Mouse (Mus musculus) heart, postnatal 0 days (tissue): ENCODE measurements at regions not wholly inside any gene's neighbourhood (a gene's known extent, or its start where the extent isn't known, plus 50 kb on each side); places are given as distances from the start of the nearest gene placed in this dataset.

Experiments
- ATAC-seq: fragments of 200-750 bp; cut with Nextera tagmentation; 2 replicates; pipeline ENCODE4 v1.8.0; 2017; ENCODE audit warnings: low read depth, moderate number of reproducible peaks, moderate library complexity; ENCODE audit not compliant: insufficient read depth
- DNase-seq: peaks from one replicate; pipeline ENCODE4 v3.0.0-alpha.2; 2016; ENCODE audit warnings: low spot score
- H3K27ac ChIP-seq: fragments of 300-500 bp; sonication (generic); 2 replicates; pipeline ENCODE4 v1.5.1; 2014; ENCODE audit warnings: low read depth, mild to moderate bottlenecking
- H3K27me3 ChIP-seq: fragments of 300-500 bp; sonication (generic); 2 replicates; pipeline ENCODE4 v1.6.1; 2014; ENCODE audit warnings: low read length, mixed read lengths; ENCODE audit not compliant: control insufficient read depth, insufficient read depth
- H3K36me3 ChIP-seq: fragments of 300-500 bp; sonication (generic); replicated peaks from 2 replicates; pipeline ENCODE4 v1.6.1; 2014; ENCODE audit warnings: low read length, mixed read lengths; ENCODE audit not compliant: control insufficient read depth, insufficient read depth
- H3K4me1 ChIP-seq: fragments of 300-500 bp; sonication (generic); 2 replicates; pipeline ENCODE4 v1.6.1; 2014; ENCODE audit warnings: antibody characterized with exemption; ENCODE audit not compliant: control insufficient read depth, insufficient read depth
- H3K4me2 ChIP-seq: fragments of 300-500 bp; sonication (generic); 2 replicates; pipeline ENCODE4 v1.6.1; 2014; ENCODE audit warnings: low read depth, mild to moderate bottlenecking, low read length, moderate library complexity
- H3K4me3 ChIP-seq: fragments of 300-500 bp; sonication (generic); 2 replicates; pipeline ENCODE4 v1.5.1; 2014; ENCODE audit warnings: low read depth, low read length
- H3K9ac ChIP-seq: fragments of 300-500 bp; sonication (generic); replicated peaks from 2 replicates; pipeline ENCODE4 v1.6.1; 2014; ENCODE audit warnings: low read depth, low read length, mixed read lengths
- H3K9me3 ChIP-seq: fragments of 300-500 bp; sonication (generic); replicated peaks from 2 replicates; pipeline ENCODE4 v1.6.1; 2016; ENCODE audit warnings: low read length; ENCODE audit not compliant: control insufficient read depth
- CTCF ChIP-seq: IDR thresholded peaks from 2 replicates; pipeline ENCODE4 v1.5.1; 2016; ENCODE audit warnings: antibody characterized with exemption, control low read depth, low read depth
- EP300 ChIP-seq: IDR thresholded peaks from 2 replicates; pipeline ENCODE4 v1.6.1; 2016; ENCODE audit warnings: antibody characterized with exemption, low read depth
- WGBS: fragments of 180-500 bp; shearing (Covaris S2); extraction: QIAGEN DNeasy Blood & Tissue Kit; methylation state at CpG from one replicate; pipeline ENCODE4 v1.1.7; 2014; 5-methylcytosine and 5-hydroxymethylcytosine counted together

DNA sequence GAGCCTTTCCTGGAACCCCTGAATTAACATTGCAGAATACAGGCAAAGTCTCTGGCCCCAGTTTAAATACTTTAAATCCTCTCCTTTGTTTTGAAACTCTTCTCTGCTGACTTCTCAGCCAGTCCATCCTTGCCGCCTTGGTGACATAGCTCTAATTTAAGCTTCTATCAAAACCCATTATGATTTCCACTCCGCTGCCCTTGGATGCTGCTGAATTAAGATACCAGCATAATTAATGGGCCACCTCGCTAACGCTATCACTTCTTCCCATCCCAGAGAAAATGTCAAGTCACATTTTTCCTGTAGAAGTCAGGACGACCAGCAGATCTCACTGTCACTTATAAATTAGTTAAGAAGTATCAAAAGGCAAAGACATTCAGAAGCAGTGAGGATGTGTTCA lies 556.1 kb upstream of the Jmjd1c start:
- H3K27me3 ChIP-seq, result no peaks in the 10 kb centered on the region
- ATAC-seq (no peak), DNase-seq (no peak)
- no peaks in the 10 kb centered on the region for H3K4me1 ChIP-seq
- no peak overlapping the region for H3K4me3 ChIP-seq
- no peak for TF ChIP-seq CTCF
- no peak for TF ChIP-seq EP300
- H3K9ac ChIP-seq, result no peak overlapping the region
- H3K4me2 ChIP-seq, result no peak overlapping the region
- no peaks in the 10 kb centered on the region for H3K36me3 ChIP-seq
- whole genome bisulfite sequencing, result 77% methylated on average over 5 of the region's 5 CpGs
- no peaks in the 10 kb centered on the region for H3K9me3 ChIP-seq
- H3K27ac ChIP-seq, result no peak overlapping the region

GRCm38 (mm10) chr10:66546656-66547055 lies 549.3 kb upstream of the Jmjd1c start:
- Histone ChIP-seq H3K9ac (no peak overlapping the region), H3K9me3 (no peaks in the 10 kb centered on the region), H3K36me3 (no peaks in the 10 kb centered on the region), H3K4me1 (no peaks in the 10 kb centered on the region), H3K27me3 (no peaks in the 10 kb centered on the region), H3K4me2 (no peak overlapping the region), H3K4me3 (no peak overlapping the region), H3K27ac (no peak overlapping the region)
- 63% methylated on average over 2 of the region's 2 CpGs for WGBS
- no peak for ATAC-seq
- TF ChIP-seq EP300 (no peak), CTCF (no peak)
- no peak for DNase-seq

GRCm38 (mm10) chr10:66547660-66548059 lies 548.3 kb upstream of the Jmjd1c start:
- DNase-seq, result no peak
- TF ChIP-seq CTCF, result no peak
- no peak for TF ChIP-seq EP300
- no peak overlapping the region for H3K4me2 ChIP-seq

GRCm38 (mm10) chr10:66548073-66548472 lies 547.9 kb upstream of the Jmjd1c start:
- no peaks in the 10 kb centered on the region for H3K9me3 ChIP-seq
- H3K4me3 ChIP-seq, result no peak overlapping the region
- H3K4me1 ChIP-seq, result no peaks in the 10 kb centered on the region
- 74% methylated on average over 4 of the region's 4 CpGs for WGBS
- DNase-seq (no peak), ATAC-seq (no peak)
- H3K27ac ChIP-seq, result no peak overlapping the region
- no peaks in the 10 kb centered on the region for H3K27me3 ChIP-seq
- H3K4me2 ChIP-seq, result no peak overlapping the region
- TF ChIP-seq EP300 (no peak), CTCF (no peak)
- no peaks in the 10 kb centered on the region for H3K36me3 ChIP-seq
- no peak overlapping the region for H3K9ac ChIP-seq

More at GRCm38 (mm10) chr10:66547660-66548059, 548.3 kb upstream of the Jmjd1c start:
- Histone ChIP-seq H3K36me3 (no peaks in the 10 kb centered on the region), H3K9me3 (no peaks in the 10 kb centered on the region), H3K27ac (no peak overlapping the region), H3K4me3 (no peak overlapping the region), H3K9ac (no peak overlapping the region), H3K27me3 (no peaks in the 10 kb centered on the region), H3K4me1 (no peaks in the 10 kb centered on the region)
- no peak for ATAC-seq
- WGBS, result 53% methylated on average over 3 of the region's 3 CpGs

- Histone ChIP-seq H3K4me3 (no peak overlapping the region), H3K9ac (no peak overlapping the region), H3K36me3 (no peaks in the 10 kb centered on the region), H3K27me3 (no peaks in the 10 kb centered on the region), H3K27ac (no peak overlapping the region), H3K4me2 (no peak overlapping the region), H3K9me3 (no peaks in the 10 kb centered on the region), H3K4me1 (no peaks in the 10 kb centered on the region)
- TF ChIP-seq EP300, result no peak
- no peak for TF ChIP-seq CTCF
- ATAC-seq (no peak), DNase-seq (no peak)
- WGBS, result 34% methylated on average over 3 of the region's 3 CpGs
Observed at GRCm38 (mm10) chr10:66552919-66553318, 543.0 kb upstream of the Jmjd1c start.

DNA sequence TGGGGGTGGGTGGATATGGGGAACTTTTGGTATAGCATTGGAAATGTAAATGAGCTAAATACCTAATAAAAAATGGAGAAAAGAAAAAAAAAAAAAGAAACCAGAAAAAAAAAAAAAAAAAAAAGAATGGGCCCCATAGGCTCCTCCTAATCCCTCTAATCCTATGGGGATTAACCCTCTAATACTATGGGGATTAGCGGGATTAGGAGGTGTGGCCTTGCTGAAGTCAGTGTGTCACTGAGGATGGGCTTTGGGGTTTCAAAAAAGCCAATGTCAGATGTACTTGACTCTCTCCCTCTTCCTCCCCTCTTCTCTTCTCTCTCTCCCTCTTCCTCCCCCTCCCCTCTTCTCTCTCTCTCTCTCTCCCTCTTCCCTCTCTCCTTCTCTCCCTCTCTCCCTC lies 541.7 kb upstream of the Jmjd1c start:
- Histone ChIP-seq H3K4me1 (no peaks in the 10 kb centered on the region), H3K36me3 (no peaks in the 10 kb centered on the region), H3K4me3 (no peak overlapping the region), H3K4me2 (no peak overlapping the region), H3K27me3 (no peaks in the 10 kb centered on the region), H3K9me3 (no peaks in the 10 kb centered on the region), H3K9ac (no peak overlapping the region), H3K27ac (no peak overlapping the region)
- TF ChIP-seq CTCF (no peak), EP300 (no peak)
- ATAC-seq (no peak), DNase-seq (no peak)
- 47% methylated on average over 1 of the region's 1 CpGs for WGBS
